Mouse (Mus musculus): Measurements from ENCODE around the gene Khdc1c. TPM values are rescaled to one million over a fixed set of nuclear protein-coding genes. Genes with fewer than 3 reads are reported as not detected.

The Khdc1c gene
- polyA plus RNA-seq, 1 experiment from 2014 or later = not detected

GRCm38 (mm10) chr1:21402804-21403203, 34.7 kb downstream of the Khdc1c start:
- H3K79me2 ChIP-seq (ENCODE audit: inconsistent target) = no peaks in the 10 kb centered on the region
- H3K4me3 ChIP-seq (ENCODE audit: inconsistent target) = no peak overlapping the region
- no peak overlapping the region for H3K27ac ChIP-seq
- H3K36me3 ChIP-seq (ENCODE audit: inconsistent target) = no peaks in the 10 kb centered on the region
- WGBS (ENCODE audit: missing documents) = 91% methylated on average over 8 of the region's 8 CpGs

GRCm38 (mm10) chr1:21407266-21407665, 39.1 kb downstream of the Khdc1c start:
- Histone ChIP-seq H3K4me3 (ENCODE audit: inconsistent target) (no peak overlapping the region), H3K36me3 (ENCODE audit: inconsistent target) (no peaks in the 10 kb centered on the region), H3K79me2 (ENCODE audit: inconsistent target) (no peaks in the 10 kb centered on the region), H3K27ac (no peak overlapping the region)
- WGBS (ENCODE audit: missing documents) = 75% methylated on average over 2 of the region's 2 CpGs

GRCm38 (mm10) chr1:21411331-21412196, 43.4 kb downstream of the Khdc1c start:
- 64% methylated on average over 18 of the region's 18 CpGs for WGBS (ENCODE audit: missing documents)
- Histone ChIP-seq H3K4me3 (ENCODE audit: inconsistent target) (no peak overlapping the region), H3K27ac (no peak overlapping the region), H3K36me3 (ENCODE audit: inconsistent target) (no peaks in the 10 kb centered on the region), H3K79me2 (ENCODE audit: inconsistent target) (no peaks in the 10 kb centered on the region)

GRCm38 (mm10) chr1:21412197-21412555, 44.0 kb downstream of the Khdc1c start:
- WGBS (ENCODE audit: missing documents) = 89% methylated on average over 2 of the region's 2 CpGs
- no peak overlapping the region for H3K27ac ChIP-seq
- H3K79me2 ChIP-seq (ENCODE audit: inconsistent target) = no peaks in the 10 kb centered on the region
- H3K36me3 ChIP-seq (ENCODE audit: inconsistent target) = no peaks in the 10 kb centered on the region
- no peak overlapping the region for H3K4me3 ChIP-seq (ENCODE audit: inconsistent target)

GRCm38 (mm10) chr1:21419370-21419769, 51.2 kb downstream of the Khdc1c start:
- no peaks in the 10 kb centered on the region for H3K36me3 ChIP-seq (ENCODE audit: inconsistent target)
- no peak overlapping the region for H3K27ac ChIP-seq
- H3K4me3 ChIP-seq (ENCODE audit: inconsistent target) = no peak overlapping the region
- no peaks in the 10 kb centered on the region for H3K79me2 ChIP-seq (ENCODE audit: inconsistent target)

Other genes with a start within 250 kb of the Khdc1c start
- 1.9 to 2.6 TPM (median 2.2 TPM) in 3 replicates for gene Tmem14a, start 149.8 kb upstream of the Khdc1c start, polyA plus RNA-seq (2018)
- 0.49 to 3.1 TPM (median 0.80 TPM) in 3 replicates for gene Gsta3, start 127.7 kb upstream of the Khdc1c start, polyA plus RNA-seq (2018)
- not detected in 3 replicates for gene Khdc1a, start 18.7 kb upstream of the Khdc1c start, polyA plus RNA-seq (2018)
- gene Khdc1b, start 15.2 kb downstream of the Khdc1c start, polyA plus RNA-seq (2018) = not detected in 3 replicates

Data from macrophage (primary cell).